Mouse (Mus musculus): ENCODE data around the gene Cdc42se2.

DNA sequence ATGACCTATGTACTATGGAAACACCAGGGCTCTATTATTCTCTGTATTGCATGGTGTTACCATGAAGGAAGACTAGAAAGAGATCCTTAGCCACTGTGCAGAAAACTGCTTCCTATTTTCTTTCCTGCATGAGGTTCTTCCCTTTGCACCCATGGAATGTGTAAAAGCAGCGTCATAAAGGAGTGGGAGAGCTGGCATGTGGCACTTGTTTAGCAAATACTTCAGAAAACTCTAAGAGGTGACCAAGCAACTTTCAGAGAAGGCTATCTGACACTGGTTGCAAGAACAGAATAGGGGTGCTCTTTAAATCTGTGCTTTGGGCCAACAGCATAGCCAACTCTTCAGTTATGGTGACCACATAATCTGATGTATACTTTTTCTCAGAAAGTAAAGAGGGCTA, 52.4 kb downstream of the Cdc42se2 start:
- no peak for TF ChIP-seq CTCF (IDR thresholded peaks at IDR 0.05; ENCODE audit: low read depth, low read length)
- TF ChIP-seq POLR2A (IDR thresholded peaks at IDR 0.05; ENCODE audit: insufficient read depth, low read length): no peak
